Mouse (Mus musculus) limb, embryonic 12.5 days (tissue): Measurements from ENCODE around the gene Ceacam2. TPM values are rescaled to one million over a fixed set of nuclear protein-coding genes. Genes with fewer than 3 reads are reported as not detected.
"Not testable (repeated sequence)": the region's sequence is repeated elsewhere in the genome, so short reads cannot be mapped to it uniquely, and the experiment has no call there.

Experiments
- ATAC-seq: fragments of 200-750 bp; cut with Nextera tagmentation; 2 replicates; pipeline ENCODE4 v1.8.0; 2017; ENCODE audit warnings: low read depth, moderate TSS enrichment; ENCODE audit not compliant: insufficient number of reproducible peaks, insufficient read depth, low FRiP score, low TSS enrichment
- H3K27ac ChIP-seq: fragments of 300-500 bp; sonication (generic); 2 replicates; pipeline ENCODE4 v1.5.1; 2016; ENCODE audit warnings: mild to moderate bottlenecking, moderate library complexity
- H3K27me3 ChIP-seq: fragments of 300-500 bp; sonication (generic); 2 replicates; pipeline ENCODE4 v1.6.1; 2016; ENCODE audit warnings: mild to moderate bottlenecking, moderate library complexity
- H3K36me3 ChIP-seq: fragments of 300-500 bp; sonication (generic); 2 replicates; pipeline ENCODE4 v1.6.1; 2016; ENCODE audit warnings: mild to moderate bottlenecking, moderate library complexity
- H3K4me1 ChIP-seq: fragments of 300-500 bp; sonication (generic); replicated peaks from 2 replicates; pipeline ENCODE4 v1.6.1; 2016
- H3K4me2 ChIP-seq: fragments of 300-500 bp; sonication (generic); 2 replicates; pipeline ENCODE4 v1.6.1; 2016; ENCODE audit warnings: mild to moderate bottlenecking, moderate library complexity
- H3K4me3 ChIP-seq: fragments of 300-500 bp; sonication (generic); replicated peaks from 2 replicates; pipeline ENCODE4 v1.5.1; 2016; ENCODE audit warnings: mild to moderate bottlenecking
- H3K9ac ChIP-seq: fragments of 300-500 bp; sonication (generic); replicated peaks from 2 replicates; pipeline ENCODE4 v1.6.1; 2016; ENCODE audit warnings: mild to moderate bottlenecking, moderate library complexity
- H3K9me3 ChIP-seq: fragments of 300-500 bp; sonication (generic); 2 replicates; pipeline ENCODE4 v1.6.1; 2016; ENCODE audit warnings: mild to moderate bottlenecking, moderate library complexity
- WGBS: fragments of 180-500 bp; shearing (Covaris S2); methylation state at CpG from one replicate; pipeline ENCODE4 v1.1.7; 2016; 5-methylcytosine and 5-hydroxymethylcytosine counted together
- polyA plus RNA-seq: library from polyadenylated mRNA; unstranded; fragments of >200 nt; fragmentation: Nextera tagmentation; extraction: Ambion mirVana; gene quantifications from 2 replicates; pipeline ENCODE4 v1.2.1, GENCODE M21; 2016

Gene Ceacam2
- 0.09 and 0.34 TPM in 2 replicates for polyA plus RNA-seq

DNA sequence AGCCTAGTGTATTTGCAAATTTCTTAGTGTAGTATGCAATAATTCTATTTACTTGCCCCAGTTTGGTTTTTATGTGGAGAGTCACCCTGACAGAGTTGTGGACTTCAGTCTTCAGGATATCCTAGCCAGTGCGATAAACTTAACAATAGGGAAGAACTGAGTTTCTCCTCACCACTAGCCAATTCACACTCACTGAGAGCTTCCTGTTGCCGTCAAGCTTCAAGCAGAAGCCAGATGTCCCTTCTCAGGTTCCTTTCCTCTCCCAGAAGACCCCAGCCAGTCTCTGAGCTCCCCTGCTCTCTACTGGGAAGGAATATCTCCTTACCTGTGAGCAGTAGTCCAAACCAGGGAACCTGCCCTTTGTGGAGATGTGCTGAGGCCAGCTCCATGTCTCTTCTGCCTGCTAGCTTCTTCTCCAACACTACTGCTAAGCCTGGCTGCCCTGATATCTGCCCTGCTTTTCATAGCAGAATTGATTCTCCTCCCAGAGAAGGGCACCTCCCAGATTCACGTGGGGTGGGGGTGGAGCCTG lies at the start of gene Ceacam2:
Gene Ceacam2 (minus strand): TSS at position 482 of the 532 bp plus-strand sequence.
- not testable (repeated sequence) for H3K36me3 ChIP-seq, H3K9me3 ChIP-seq, H3K4me2 ChIP-seq, H3K4me3 ChIP-seq, H3K27me3 ChIP-seq, ATAC-seq, H3K9ac ChIP-seq, H3K27ac ChIP-seq, H3K4me1 ChIP-seq
- 65% methylated on average over 3 of the region's 3 CpGs for WGBS

DNA sequence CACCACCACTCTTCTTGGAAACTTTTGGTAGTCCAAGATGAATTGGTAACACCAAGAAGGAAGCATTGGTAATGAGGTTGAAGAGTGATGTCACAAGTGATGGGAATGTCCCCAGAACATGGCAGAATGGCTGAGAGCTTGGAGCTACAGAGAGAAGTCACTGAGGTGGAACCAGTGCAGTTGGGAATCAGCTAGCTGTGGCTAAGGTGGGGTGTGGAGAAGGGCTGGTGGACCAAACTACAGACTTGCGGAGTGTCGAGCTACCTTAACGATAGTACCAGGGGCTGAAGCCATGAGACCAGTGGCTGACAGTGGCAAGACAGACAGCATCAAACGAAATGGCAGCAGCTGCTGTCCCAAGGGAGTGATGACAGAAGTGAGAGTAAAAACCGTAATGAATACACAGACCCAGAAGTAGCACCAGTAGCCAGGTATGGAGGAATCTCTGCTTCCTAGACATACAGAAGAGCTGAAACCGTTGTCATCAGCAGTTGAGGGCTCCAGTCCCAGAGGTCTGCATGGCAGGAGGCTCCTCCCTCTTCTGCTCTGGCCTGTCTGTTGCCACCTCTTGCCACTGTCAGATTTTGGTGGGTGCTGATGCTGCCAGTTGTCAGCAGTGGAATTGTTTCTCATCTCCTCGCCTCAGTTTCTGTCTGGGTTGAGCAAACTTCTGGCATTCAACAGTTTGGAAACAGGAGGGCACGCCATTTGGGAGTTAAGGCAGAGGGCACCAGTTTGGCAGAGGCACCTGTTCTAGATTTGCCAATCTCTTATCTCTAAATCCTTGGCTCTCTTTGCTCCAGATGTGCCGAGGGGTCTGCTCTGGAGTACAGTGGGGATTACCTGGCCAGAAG lies 45.9 kb upstream of the Ceacam2 start:
- Histone ChIP-seq H3K9ac (no peak overlapping the region), H3K4me2 (no peak overlapping the region), H3K27ac (no peak overlapping the region), H3K4me1 (no peaks in the 10 kb centered on the region), H3K27me3 (no peaks in the 10 kb centered on the region), H3K4me3 (no peak overlapping the region), H3K9me3 (0 out of 2 replicates have a peak, but pooled peaks cover 9% of the 10 kb centered on the region), H3K36me3 (no peaks in the 10 kb centered on the region)
- WGBS = 81% methylated on average over 9 of the region's 9 CpGs
- ATAC-seq = no peak

DNA sequence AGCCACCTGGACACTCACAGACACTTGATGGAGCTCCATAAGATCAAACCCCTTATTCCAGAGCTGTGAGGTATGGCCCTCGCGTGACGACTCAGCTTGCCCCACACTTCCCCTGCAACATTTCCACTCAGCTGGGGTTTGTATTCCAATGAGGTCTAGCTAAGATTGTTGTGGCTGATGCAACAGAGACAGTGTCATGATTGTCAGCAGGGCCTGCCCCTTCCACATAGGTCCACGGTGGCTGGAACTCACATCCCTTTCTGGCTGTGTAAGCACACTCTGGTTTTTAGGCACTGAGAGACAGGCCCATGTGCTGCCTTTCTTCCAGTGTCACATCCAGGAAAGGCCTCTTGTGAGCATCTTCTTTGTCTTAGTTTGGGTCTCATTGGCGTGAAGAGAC lies 45.0 kb upstream of the Ceacam2 start:
- H3K36me3 ChIP-seq = no peaks in the 10 kb centered on the region
- no peaks in the 10 kb centered on the region for H3K27me3 ChIP-seq
- H3K9ac ChIP-seq = no peak overlapping the region
- no peaks in the 10 kb centered on the region for H3K4me1 ChIP-seq
- 0 out of 2 replicates have a peak, but pooled peaks cover 9% of the 10 kb centered on the region for H3K9me3 ChIP-seq
- ATAC-seq = no peak
- H3K27ac ChIP-seq = no peak overlapping the region
- 88% methylated on average over 5 of the region's 5 CpGs for WGBS
- no peak overlapping the region for H3K4me2 ChIP-seq
- H3K4me3 ChIP-seq = no peak overlapping the region

DNA sequence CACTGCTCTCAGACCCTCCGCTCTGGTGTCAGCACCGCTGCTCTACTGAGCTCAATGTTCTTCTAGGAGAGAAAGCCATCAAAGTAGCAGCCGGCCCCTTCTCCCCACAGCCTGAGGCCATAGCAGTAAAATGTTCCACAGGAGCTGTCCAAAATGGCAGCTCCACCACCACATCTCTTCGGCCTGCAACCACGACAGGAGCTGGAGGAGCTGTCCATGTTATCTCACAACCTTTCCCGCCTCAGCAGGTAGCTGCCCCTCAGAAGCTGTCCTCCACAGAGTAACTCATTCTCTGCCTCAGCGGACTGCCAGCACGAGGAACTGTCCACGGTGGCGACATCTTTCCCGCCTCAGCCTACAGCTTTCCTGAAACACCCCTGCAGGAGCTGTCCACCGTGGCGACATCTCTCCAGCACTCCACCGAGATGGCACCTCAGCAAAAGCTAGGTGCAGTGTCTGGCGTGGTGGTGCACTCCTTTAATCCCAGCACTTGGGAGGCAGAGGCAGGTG lies 42.7 kb upstream of the Ceacam2 start:
- no peak overlapping the region for H3K9ac ChIP-seq
- ATAC-seq = no peak
- 85% methylated on average over 15 of the region's 15 CpGs for WGBS

DNA sequence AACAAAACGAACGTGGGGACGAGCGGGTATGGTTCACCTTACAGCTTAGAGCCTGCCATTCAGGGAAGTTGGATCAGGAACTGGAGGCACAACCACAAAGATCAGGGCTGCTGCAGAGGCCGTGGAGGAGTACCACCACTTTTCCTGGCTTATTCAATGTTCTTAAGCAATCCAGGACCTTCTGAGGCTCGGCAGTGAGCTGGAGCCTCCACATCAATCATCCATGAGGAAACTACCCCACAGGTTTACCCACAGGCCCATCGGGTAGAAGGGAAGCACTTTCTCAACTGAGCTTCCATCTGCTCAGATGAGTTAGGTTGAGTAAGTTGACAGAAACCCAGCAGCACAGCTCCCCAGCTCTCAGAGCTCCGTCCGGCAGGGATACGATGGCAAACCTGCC lies 39.8 kb upstream of the Ceacam2 start:
- no peak for ATAC-seq
- Histone ChIP-seq H3K4me3 (no peak overlapping the region), H3K9ac (no peak overlapping the region), H3K9me3 (0 out of 2 replicates have a peak, but pooled peaks cover 9% of the 10 kb centered on the region), H3K36me3 (no peaks in the 10 kb centered on the region), H3K27ac (no peak overlapping the region), H3K27me3 (peaks cover 8% of the 10 kb centered on the region), H3K4me2 (no peak overlapping the region), H3K4me1 (no peaks in the 10 kb centered on the region)
- WGBS = 86% methylated on average over 10 of the region's 10 CpGs

More for the DNA sequence above, 42.7 kb upstream of the Ceacam2 start:
- H3K27ac ChIP-seq = no peak overlapping the region
- H3K27me3 ChIP-seq = no peaks in the 10 kb centered on the region
- no peak overlapping the region for H3K4me3 ChIP-seq
- H3K9me3 ChIP-seq = 0 out of 2 replicates have a peak, but pooled peaks cover 9% of the 10 kb centered on the region
- no peaks in the 10 kb centered on the region for H3K36me3 ChIP-seq
- no peaks in the 10 kb centered on the region for H3K4me1 ChIP-seq
- H3K4me2 ChIP-seq = no peak overlapping the region

DNA sequence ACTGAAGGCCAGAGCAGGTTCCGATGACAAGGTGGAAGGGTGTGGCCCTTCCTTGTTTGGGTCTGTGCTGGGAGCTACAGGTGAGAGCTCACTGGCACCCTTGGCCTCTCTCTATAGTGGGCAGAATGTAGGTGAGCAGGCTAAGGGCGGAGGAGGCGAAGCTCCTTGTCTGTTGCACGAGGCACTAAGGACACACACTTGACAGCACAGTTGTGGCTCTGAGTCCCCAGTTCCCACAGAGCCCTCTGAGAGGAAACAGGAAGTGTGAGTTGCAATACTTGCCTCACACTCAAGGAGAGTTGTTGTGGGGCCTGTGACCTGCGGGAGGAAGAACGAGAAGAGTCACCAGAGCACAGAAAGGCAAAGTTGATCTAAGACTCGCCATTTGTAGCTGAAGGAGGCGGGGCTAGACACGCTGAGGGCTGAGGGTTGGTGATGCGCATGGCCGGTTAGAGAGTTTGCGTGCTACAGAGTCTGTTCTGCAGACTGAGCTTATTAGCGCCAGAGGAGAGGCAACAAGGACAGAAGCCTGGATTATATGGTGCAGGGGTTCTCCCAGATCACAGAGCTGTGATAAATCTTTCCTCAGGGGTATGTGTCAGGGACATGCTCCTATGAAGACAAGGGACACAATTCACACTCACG lies 37.3 kb upstream of the Ceacam2 start:
- not testable (repeated sequence) for ATAC-seq, H3K4me2 ChIP-seq, H3K4me3 ChIP-seq, H3K36me3 ChIP-seq, H3K27me3 ChIP-seq, H3K27ac ChIP-seq, H3K4me1 ChIP-seq, H3K9ac ChIP-seq, H3K9me3 ChIP-seq
- WGBS = 74% methylated on average over 12 of the region's 14 CpGs

DNA sequence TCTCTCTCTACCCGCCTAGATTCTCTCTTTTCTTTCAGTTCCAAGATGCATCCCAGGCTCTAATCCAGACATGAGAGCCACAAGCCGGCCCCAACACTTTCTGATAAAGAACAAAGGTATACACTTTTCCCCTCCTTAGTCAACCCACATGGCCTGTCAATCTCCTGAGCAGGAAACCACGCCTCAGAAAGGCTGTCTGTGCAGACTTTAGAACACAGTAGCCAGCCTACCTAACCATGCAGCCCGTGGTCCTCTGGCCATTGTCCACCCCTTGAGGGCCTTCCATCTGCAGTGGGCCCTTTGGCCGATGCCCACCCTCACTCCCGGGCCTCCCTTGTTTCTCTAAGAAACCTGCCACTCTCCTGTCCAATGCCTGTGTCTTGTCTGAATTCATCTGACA lies 36.7 kb upstream of the Ceacam2 start:
- H3K27me3 ChIP-seq, H3K36me3 ChIP-seq, H3K27ac ChIP-seq, ATAC-seq, H3K9me3 ChIP-seq, H3K4me2 ChIP-seq, H3K9ac ChIP-seq, H3K4me3 ChIP-seq, H3K4me1 ChIP-seq: not testable (repeated sequence)
- 35% methylated on average over 6 of the region's 6 CpGs for WGBS

DNA sequence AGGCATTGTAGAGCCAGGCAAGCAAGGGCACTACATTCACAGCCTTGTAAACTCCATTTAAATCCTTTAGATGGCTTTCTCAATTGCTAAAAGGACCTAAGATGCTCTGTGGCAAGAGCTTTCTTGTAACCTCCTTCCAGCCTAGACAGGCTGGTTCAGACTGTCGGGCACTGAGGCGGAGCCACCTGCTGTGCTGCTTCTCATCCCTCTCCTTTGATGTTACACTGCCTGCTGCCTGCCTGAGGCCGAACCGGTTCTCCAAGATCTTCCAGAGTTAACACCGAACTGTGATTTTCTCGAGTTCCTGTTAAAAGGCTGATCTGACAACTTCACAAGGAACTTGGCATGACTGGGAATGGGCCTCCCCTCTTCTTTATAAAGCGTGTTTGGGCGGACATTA lies 36.2 kb upstream of the Ceacam2 start:
- no peak overlapping the region for H3K27ac ChIP-seq
- no peaks in the 10 kb centered on the region for H3K9me3 ChIP-seq
- no peaks in the 10 kb centered on the region for H3K36me3 ChIP-seq
- peaks cover 8% of the 10 kb centered on the region for H3K27me3 ChIP-seq
- H3K9ac ChIP-seq = no peak overlapping the region
- WGBS = 16% methylated on average over 8 of the region's 8 CpGs
- H3K4me2 ChIP-seq = no peak overlapping the region
- H3K4me1 ChIP-seq = no peaks in the 10 kb centered on the region
- H3K4me3 ChIP-seq = no peak overlapping the region
- ATAC-seq = no peak

DNA sequence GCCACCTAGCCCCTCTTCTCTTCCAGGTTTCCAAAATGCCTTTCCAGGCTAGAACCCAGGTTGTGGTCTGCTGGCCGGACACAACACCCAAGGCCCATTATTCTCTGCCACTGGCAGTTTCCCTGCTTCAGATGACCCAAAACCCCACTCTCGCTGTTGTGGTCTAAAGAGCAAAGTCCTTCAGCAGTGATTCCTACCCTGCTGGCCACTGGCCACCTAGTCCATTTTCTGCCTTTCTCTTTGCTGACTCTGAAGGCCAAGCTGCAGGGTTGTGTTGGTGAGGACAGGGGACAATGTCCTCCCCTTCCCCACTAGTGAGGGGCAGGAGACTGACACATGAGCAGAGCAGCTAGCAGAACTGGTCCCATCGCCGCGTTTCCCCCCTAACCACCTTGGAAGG lies 35.4 kb upstream of the Ceacam2 start:
- no peaks in the 10 kb centered on the region for H3K4me1 ChIP-seq
- no peak overlapping the region for H3K27ac ChIP-seq
- no peak for ATAC-seq
- no peak overlapping the region for H3K9ac ChIP-seq
- WGBS = 75% methylated on average over 5 of the region's 5 CpGs
- H3K4me3 ChIP-seq = no peak overlapping the region
- H3K4me2 ChIP-seq = no peak overlapping the region
- H3K36me3 ChIP-seq = no peaks in the 10 kb centered on the region
- peaks cover 8% of the 10 kb centered on the region for H3K27me3 ChIP-seq
- H3K9me3 ChIP-seq = no peaks in the 10 kb centered on the region

DNA sequence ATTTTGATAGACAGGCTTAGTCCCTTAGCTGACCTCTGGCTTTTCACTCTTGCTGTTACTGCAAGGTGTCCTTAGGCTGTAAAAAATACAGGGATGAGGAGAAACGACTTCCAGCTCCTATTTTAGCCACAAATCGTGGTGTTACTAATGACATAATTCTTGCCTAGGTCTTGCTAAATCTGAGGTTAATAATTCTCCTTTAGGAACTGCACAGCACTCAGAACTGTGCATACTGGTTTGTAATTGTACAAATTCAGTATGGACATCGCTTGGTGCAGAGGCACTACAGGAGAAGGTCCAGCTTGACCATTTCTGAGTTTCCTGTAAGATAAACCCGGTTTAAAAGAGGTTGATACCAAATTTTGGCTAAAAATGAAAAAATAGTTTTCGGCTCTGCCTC lies 34.1 kb upstream of the Ceacam2 start:
- not testable (repeated sequence) for ATAC-seq, H3K27ac ChIP-seq, H3K9ac ChIP-seq, H3K9me3 ChIP-seq, H3K4me3 ChIP-seq, H3K4me1 ChIP-seq, H3K4me2 ChIP-seq, H3K27me3 ChIP-seq, H3K36me3 ChIP-seq
- 67% methylated on average over 5 of the region's 5 CpGs for WGBS

DNA sequence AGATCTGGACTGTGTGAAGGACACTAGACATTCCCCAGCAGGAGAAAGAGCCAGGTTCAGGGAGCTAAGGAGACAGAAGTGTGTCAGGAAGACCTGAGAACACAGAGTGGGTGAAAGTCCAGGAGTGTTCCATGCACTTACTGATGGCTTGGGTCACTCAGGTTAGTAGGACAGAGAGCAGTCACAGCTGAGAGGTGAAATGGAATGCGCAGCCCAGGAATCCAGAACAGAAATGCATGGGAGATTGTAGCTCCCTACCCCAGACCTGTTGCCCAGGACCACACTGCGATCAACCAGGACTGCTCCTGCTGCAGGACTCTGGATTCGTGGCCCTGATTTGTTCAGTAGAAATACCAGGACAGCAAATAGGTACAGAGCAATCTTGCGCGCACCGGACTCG lies 29.1 kb upstream of the Ceacam2 start:
- Histone ChIP-seq H3K27ac (no peak overlapping the region), H3K9me3 (no peaks in the 10 kb centered on the region), H3K4me2 (no peak overlapping the region), H3K4me3 (no peak overlapping the region), H3K27me3 (no peaks in the 10 kb centered on the region), H3K36me3 (no peaks in the 10 kb centered on the region), H3K4me1 (no peaks in the 10 kb centered on the region), H3K9ac (no peak overlapping the region)
- WGBS = 94% methylated on average over 7 of the region's 7 CpGs
- ATAC-seq = no peak
